Mouse (Mus musculus): ENCODE results near the gene Tnrc6b. TPM values are rescaled to one million over a fixed set of nuclear protein-coding genes. Genes with fewer than 3 reads are reported as not detected.

Tnrc6b gene
- polyA plus RNA-seq, 1 experiment, result 47.5 TPM

DNA sequence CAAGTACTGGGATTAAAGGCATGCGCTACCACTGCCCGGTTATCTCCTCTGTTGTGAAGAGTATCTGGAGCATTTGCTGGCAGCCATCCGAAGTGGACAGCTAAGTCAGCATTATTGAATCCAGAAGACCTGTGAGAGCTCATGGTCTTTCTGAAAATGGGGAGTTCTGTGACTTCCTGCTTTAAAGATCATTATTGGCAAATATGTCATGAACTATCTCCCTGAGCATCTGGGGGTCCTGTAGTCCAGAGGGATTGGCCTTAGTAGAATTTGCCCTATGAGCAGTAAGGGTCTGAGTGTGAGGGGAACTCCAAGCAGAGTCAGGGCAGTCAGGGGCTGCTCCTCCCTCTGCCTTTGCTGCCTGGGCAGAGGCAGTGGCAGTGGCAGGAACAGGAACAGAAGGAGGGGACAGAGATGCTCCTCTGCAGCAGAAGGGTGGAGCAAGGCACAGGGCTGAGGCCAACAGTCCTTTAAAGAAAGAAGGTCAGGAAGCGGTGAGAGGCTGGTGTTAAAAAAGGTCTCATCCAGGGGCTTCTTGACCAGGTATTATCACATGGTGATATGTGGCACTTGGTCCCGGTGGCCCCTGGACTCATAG is 69.1 kb downstream of the Tnrc6b start:
- Histone ChIP-seq H3K27ac (ENCODE audit: insufficient read depth, low read depth, low read length) (no peak overlapping the region), H3K4me3 (ENCODE audit: insufficient read depth, low read depth, low read length) (no peak overlapping the region), H3K4me1 (ENCODE audit: control insufficient read depth, insufficient read depth, low read length) (peaks cover 6% of the 10 kb centered on the region)
- TF ChIP-seq POLR2A (IDR thresholded peaks at IDR 0.05; ENCODE audit: insufficient read depth, low read depth, low read length) (no peak), CTCF (IDR thresholded peaks at IDR 0.05; ENCODE audit: insufficient read depth, low read depth, low read length) (no peak)
- 90% methylated on average over 5 of the region's 5 CpGs for WGBS

DNA sequence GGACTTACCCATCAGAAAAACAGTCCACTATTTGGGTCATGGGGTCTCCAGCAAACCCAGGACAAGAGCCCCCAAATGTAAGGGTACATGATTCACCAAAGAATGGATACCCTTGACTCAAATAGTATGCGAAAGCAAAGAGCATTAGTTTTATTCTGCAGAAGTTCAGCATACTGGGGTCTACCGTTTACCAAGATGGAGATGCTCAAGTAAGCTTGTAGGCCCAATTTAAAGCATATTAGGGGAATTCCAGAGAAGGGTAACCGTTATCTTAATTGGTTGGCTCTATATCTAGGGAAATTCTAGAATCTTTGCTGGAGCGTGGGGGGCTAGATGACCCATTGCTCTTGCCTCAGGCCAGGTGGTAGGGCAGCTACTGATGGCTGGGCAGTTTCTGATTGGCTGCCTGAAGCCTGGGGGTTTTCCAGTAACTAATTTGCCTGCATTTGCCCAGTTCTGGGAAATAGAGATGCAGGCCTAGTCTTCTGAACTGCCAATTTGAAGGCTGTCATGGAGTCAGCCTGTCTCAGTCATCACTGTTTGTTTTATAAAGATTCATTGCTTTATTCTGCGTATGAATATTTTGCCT is 70.2 kb downstream of the Tnrc6b start:
- Histone ChIP-seq H3K4me1 (ENCODE audit: control insufficient read depth, insufficient read depth, low read length) (peaks cover 6% of the 10 kb centered on the region), H3K27ac (ENCODE audit: insufficient read depth, low read depth, low read length) (no peak overlapping the region), H3K4me3 (ENCODE audit: insufficient read depth, low read depth, low read length) (no peak overlapping the region)
- WGBS, result 90% methylated on average over 5 of the region's 5 CpGs
- TF ChIP-seq POLR2A (IDR thresholded peaks at IDR 0.05; ENCODE audit: insufficient read depth, low read depth, low read length), result no peak
- TF ChIP-seq CTCF (IDR thresholded peaks at IDR 0.05; ENCODE audit: insufficient read depth, low read depth, low read length), result no peak

DNA sequence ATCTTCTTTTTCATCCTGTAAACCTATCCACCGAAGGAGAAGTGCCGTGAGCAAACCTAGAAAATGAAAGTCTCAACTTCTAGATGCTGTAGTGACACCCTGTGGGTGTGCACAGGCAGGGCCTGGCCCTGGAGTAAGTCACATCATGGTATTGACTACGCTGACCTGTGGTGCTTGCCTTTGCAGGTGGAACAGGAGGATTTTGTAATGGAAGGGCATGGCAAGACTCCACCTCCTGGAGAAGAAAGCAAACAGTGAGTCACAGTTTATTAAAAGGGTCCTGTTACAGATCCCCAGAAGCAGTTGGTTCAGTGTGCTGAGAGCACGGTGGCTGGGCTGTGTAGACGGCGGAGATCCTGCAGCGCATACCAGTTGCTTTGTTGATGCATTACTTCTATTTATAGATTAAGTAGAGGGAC is 73.4 kb downstream of the Tnrc6b start:
- Histone ChIP-seq H3K27ac (ENCODE audit: insufficient read depth, low read depth, low read length) (no peak overlapping the region), H3K4me3 (ENCODE audit: insufficient read depth, low read depth, low read length) (no peak overlapping the region), H3K4me1 (ENCODE audit: control insufficient read depth, insufficient read depth, low read length) (peaks cover 6% of the 10 kb centered on the region)
- WGBS, result 21% methylated on average over 7 of the region's 7 CpGs
- no peak for TF ChIP-seq POLR2A (IDR thresholded peaks at IDR 0.05; ENCODE audit: insufficient read depth, low read depth, low read length)
- no peak for TF ChIP-seq CTCF (IDR thresholded peaks at IDR 0.05; ENCODE audit: insufficient read depth, low read depth, low read length)

DNA sequence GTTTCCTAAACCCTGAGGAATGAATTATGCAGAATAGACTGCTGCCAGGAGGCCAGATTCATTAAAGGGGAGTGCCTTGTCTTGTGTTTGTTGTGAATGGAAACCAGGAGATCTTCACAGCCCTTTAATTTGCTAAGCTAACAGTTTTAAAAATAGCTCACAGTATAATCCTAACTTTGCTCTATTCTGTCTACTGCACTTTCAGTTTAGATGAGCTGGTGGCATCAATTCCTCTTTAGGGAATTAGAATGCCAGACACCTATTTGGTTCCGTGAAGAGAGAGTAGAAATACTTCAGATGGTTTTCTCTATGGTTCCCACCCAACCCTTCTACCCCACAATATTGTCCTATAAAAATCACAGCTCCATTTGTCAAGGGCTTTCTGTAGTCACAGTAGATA is 74.6 kb downstream of the Tnrc6b start:
- 24% methylated on average over 1 of the region's 1 CpGs for WGBS
- Histone ChIP-seq H3K4me3 (ENCODE audit: insufficient read depth, low read depth, low read length) (no peak overlapping the region), H3K27ac (ENCODE audit: insufficient read depth, low read depth, low read length) (no peak overlapping the region), H3K4me1 (ENCODE audit: control insufficient read depth, insufficient read depth, low read length) (peaks cover 4% of the 10 kb centered on the region)
- TF ChIP-seq POLR2A (IDR thresholded peaks at IDR 0.05; ENCODE audit: insufficient read depth, low read depth, low read length) (no peak), CTCF (IDR thresholded peaks at IDR 0.05; ENCODE audit: insufficient read depth, low read depth, low read length) (no peak)

DNA sequence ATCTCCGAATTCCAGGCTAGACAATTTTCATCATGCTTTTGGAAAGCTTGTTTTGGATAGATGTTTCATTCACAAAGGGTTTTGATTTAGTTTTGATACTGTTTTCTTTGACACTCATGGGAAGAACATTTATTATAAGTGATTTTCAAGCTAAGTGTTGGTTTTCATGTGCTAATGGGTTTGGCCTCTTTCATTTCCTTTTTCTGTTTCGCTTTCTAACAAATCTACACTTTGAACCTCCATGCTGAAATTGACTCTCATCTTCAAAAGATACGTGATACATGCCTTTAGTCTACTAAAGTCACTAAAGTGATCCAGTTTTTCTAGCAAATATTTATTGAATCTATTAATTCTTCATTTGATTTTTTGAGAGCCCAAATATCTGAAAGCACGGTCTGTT is 76.6 kb downstream of the Tnrc6b start:
- H3K4me3 ChIP-seq (ENCODE audit: insufficient read depth, low read depth, low read length), result no peak overlapping the region
- peaks cover 4% of the 10 kb centered on the region for H3K4me1 ChIP-seq (ENCODE audit: control insufficient read depth, insufficient read depth, low read length)
- 94% methylated on average over 4 of the region's 4 CpGs for WGBS
- no peak overlapping the region for H3K27ac ChIP-seq (ENCODE audit: insufficient read depth, low read depth, low read length)
- TF ChIP-seq POLR2A (IDR thresholded peaks at IDR 0.05; ENCODE audit: insufficient read depth, low read depth, low read length) (no peak), CTCF (IDR thresholded peaks at IDR 0.05; ENCODE audit: insufficient read depth, low read depth, low read length) (no peak)

DNA sequence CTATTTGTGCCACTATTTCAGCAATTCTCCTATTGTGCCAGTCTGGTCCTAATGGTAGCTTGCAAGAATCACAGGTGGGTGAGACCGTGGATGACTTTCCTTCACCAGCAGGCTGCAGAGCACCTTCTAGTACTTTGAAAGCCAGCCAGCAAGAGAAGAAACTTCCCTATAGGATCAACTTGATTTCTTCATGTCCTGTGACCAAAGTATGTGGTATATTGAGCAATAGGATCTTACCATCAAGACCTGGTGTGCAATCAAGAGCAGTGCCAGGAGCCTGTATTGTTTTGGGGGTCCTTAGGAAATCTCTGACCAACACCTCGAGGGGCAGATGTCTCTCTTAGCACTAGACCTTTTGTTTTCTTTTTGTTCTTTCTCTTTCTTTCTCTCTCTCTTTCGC is 81.4 kb downstream of the Tnrc6b start:
- TF ChIP-seq CTCF (IDR thresholded peaks at IDR 0.05; ENCODE audit: insufficient read depth, low read depth, low read length), result no peak
- no peak for TF ChIP-seq POLR2A (IDR thresholded peaks at IDR 0.05; ENCODE audit: insufficient read depth, low read depth, low read length)
- H3K4me3 ChIP-seq (ENCODE audit: insufficient read depth, low read depth, low read length), result no peak overlapping the region
- H3K4me1 ChIP-seq (ENCODE audit: control insufficient read depth, insufficient read depth, low read length), result peaks cover 4% of the 10 kb centered on the region; the same call in 1 of the 2 replicates
- WGBS, result 71% methylated on average over 3 of the region's 3 CpGs
- no peak overlapping the region for H3K27ac ChIP-seq (ENCODE audit: insufficient read depth, low read depth, low read length)

DNA sequence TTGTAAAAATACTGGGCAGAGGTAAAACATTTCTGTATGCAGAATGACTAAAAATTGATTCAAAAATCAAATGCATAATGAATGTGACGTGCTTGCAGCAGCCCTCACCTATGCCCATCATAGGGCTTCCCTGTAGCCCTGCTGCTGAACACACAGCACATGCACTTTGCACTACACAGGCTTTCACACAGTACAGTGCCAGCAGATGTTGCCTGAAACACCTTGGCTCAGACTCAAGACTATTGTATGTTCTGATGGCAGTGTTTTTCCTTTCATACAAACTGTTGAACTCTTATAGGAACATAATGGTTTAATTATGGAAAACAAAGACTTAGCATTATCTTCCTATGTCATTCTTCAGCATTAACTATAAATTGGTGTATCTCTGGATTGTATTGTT is 84.0 kb downstream of the Tnrc6b start:
- Histone ChIP-seq H3K27ac (ENCODE audit: insufficient read depth, low read depth, low read length) (no peak overlapping the region), H3K4me1 (ENCODE audit: control insufficient read depth, insufficient read depth, low read length) (peaks cover 8% of the 10 kb centered on the region; the same call in 1 of the 2 replicates), H3K4me3 (ENCODE audit: insufficient read depth, low read depth, low read length) (no peak overlapping the region)
- TF ChIP-seq CTCF (IDR thresholded peaks at IDR 0.05; ENCODE audit: insufficient read depth, low read depth, low read length) (no peak), POLR2A (IDR thresholded peaks at IDR 0.05; ENCODE audit: insufficient read depth, low read depth, low read length) (no peak)
- WGBS, result 85% methylated on average over 1 of the region's 1 CpGs

DNA sequence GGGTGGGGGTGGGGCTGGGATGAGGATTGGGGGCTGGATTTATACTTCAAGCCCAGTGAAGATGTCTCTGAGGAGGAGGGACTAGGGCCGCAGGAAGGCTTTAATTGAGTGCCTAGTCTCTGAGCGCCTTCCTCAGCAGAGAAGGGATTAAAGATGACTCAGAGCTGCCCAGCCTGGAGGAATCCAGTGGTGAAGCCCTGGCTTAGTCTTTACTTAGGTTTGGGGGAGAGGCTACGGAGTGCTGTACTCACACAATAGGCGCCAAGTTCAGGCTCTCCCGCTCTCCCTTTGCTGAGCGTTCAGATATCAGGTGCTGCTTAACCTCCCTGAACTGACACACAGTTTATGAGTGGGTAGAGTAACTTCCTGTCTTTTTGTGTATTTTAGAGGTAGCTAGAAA is 86.6 kb downstream of the Tnrc6b start:
- peak overlapping the region; percentile 41 for H3K4me3 ChIP-seq (ENCODE audit: insufficient read depth, low read depth, low read length)
- H3K27ac ChIP-seq (ENCODE audit: insufficient read depth, low read depth, low read length), result peak overlapping the region; percentile 75
- 2% methylated on average over 6 of the region's 6 CpGs for WGBS
- TF ChIP-seq POLR2A (IDR thresholded peaks at IDR 0.05; ENCODE audit: insufficient read depth, low read depth, low read length), result no peak
- TF ChIP-seq CTCF (IDR thresholded peaks at IDR 0.05; ENCODE audit: insufficient read depth, low read depth, low read length), result no peak
- peaks cover 10% of the 10 kb centered on the region for H3K4me1 ChIP-seq (ENCODE audit: control insufficient read depth, insufficient read depth, low read length)

DNA sequence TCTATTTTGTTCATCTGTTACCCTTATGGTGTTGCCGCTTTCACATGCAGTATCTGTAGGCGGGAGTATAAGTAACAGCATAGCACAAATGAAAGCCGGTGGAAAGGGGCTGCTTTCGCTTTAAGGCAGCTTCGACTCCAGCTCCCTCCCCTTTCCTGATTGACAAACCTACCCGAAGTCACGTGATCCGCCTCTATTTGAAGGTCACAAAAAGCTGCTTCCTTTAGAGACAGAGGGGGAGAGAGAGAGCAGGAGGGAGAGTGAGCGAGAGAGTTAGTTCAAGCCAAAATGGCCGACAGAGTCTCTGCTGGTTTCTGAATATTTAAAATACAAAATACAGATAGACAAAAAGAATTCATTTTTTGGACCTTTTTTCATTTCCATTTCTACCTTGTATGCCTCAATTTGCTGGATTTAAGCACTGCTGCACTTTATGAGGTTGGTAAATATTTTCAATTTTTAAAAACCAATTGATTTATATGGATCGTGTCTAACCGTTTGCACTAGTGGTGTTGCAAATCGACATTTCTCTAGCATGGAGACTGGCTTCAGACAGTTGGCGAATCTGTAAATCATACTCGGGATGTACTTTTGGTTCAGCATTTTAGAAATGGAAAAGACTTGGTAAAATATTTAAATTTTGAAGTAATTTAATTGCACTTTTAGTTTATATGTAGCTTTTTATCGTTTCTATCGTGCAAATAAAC is 87.4 kb downstream of the Tnrc6b start:
- H3K4me1 ChIP-seq (ENCODE audit: control insufficient read depth, insufficient read depth, low read length), result peaks cover 10% of the 10 kb centered on the region
- H3K27ac ChIP-seq (ENCODE audit: insufficient read depth, low read depth, low read length), result peak overlapping the region; percentile 81
- WGBS, result under 1% methylated on average over 17 of the region's 17 CpGs
- H3K4me3 ChIP-seq (ENCODE audit: insufficient read depth, low read depth, low read length), result peak overlapping the region; percentile 12; the same call in 1 of the 2 replicates
- TF ChIP-seq POLR2A (IDR thresholded peaks at IDR 0.05; ENCODE audit: insufficient read depth, low read depth, low read length) (peak; percentile 55; the same call in 1 of the 2 replicates), CTCF (IDR thresholded peaks at IDR 0.05; ENCODE audit: insufficient read depth, low read depth, low read length) (no peak)
